Mouse (Mus musculus) 3134 (cell line): ENCODE measurements around the gene Fam170b.

ENCODE experiments used
- DNase-seq: peaks from one replicate; pipeline ENCODE4 v3.0.0-alpha.2; 2011; ENCODE audit warnings: low spot score; ENCODE audit not compliant: insufficient read length; ENCODE audit errors: extremely low read depth

Fam170b gene

GRCm38 (mm10) chr14:32827165-32827564 is 6.6 kb upstream of the Fam170b start:
- no peak for DNase-seq

GRCm38 (mm10) chr14:32827994-32828650 is 5.6 kb upstream of the Fam170b start:
- DNase-seq = no peak

- no peak for DNase-seq
These were observed 1.4 kb downstream of the Fam170b start for GRCm38 (mm10) chr14:32835181-32835580.

- no peak for DNase-seq
These were observed 1.8 kb downstream of the Fam170b start for GRCm38 (mm10) chr14:32835596-32835995.

- DNase-seq = no peak
These were observed 2.4 kb downstream of the Fam170b start for GRCm38 (mm10) chr14:32836191-32836590.

GRCm38 (mm10) chr14:32842052-32842451 is 8.3 kb downstream of the Fam170b start:
- DNase-seq = no peak

GRCm38 (mm10) chr14:32854059-32854458 is 20.3 kb downstream of the Fam170b start:
- no peak for DNase-seq

- DNase-seq = no peak
These were observed 22.5 kb downstream of the Fam170b start for GRCm38 (mm10) chr14:32856246-32856645.

- no peak for DNase-seq
These were observed 23.0 kb downstream of the Fam170b start, which contains the start of gene Vstm4 for GRCm38 (mm10) chr14:32856681-32857328. TSS of gene Vstm4 (plus strand) at chr14:32856756.

- DNase-seq = no peak
These were observed 24.6 kb downstream of the Fam170b start for GRCm38 (mm10) chr14:32858361-32858760.

GRCm38 (mm10) chr14:32858941-32859510 is 25.3 kb downstream of the Fam170b start:
- no peak for DNase-seq

- no peak for DNase-seq
These were observed 26.2 kb downstream of the Fam170b start for GRCm38 (mm10) chr14:32859831-32860569.

- DNase-seq = no peak
These were observed 27.4 kb downstream of the Fam170b start for GRCm38 (mm10) chr14:32861149-32861581.

GRCm38 (mm10) chr14:32861656-32862055 is 27.9 kb downstream of the Fam170b start:
- no peak for DNase-seq

GRCm38 (mm10) chr14:32865331-32865730 is 31.6 kb downstream of the Fam170b start:
- no peak for DNase-seq

GRCm38 (mm10) chr14:32871963-32872362 is 38.2 kb downstream of the Fam170b start:
- DNase-seq = no peak

GRCm38 (mm10) chr14:32877549-32877948 is 43.8 kb downstream of the Fam170b start:
- DNase-seq = no peak

- no peak for DNase-seq
These were observed 46.6 kb downstream of the Fam170b start for GRCm38 (mm10) chr14:32880332-32880731.

GRCm38 (mm10) chr14:32881693-32882092 is 47.9 kb downstream of the Fam170b start:
- no peak for DNase-seq
